Mouse (Mus musculus): ENCODE measurements around the gene Abi1. TPM values are rescaled to one million over a fixed set of nuclear protein-coding genes. Genes with fewer than 3 reads are reported as not detected.
"Not testable (repeated sequence)": the region's sequence is repeated elsewhere in the genome, so short reads cannot be mapped to it uniquely, and the experiment has no call there.

Gene Abi1
- polyA plus RNA-seq, 1 experiment = not detected

DNA sequence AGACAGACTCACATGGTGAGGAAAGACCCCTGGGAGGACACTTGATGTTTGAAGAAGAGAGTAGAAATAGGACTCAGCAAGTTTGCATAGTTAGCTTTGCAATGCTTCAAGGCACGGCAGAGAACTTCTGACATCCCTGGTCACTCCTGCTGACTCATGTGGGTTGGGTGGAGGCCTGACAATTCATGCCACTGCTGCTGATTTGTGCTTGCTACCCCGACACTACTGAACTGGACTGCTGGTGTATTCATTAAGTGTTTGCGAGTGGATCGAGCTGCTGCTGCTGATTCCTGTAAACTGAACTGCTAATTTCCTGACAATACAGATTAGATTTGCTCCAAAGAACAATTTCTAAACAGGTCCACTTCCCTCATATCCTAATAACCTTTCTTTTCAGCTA, 18.3 kb downstream of the Abi1 start:
- TF ChIP-seq POLR2A (IDR thresholded peaks at IDR 0.05; ENCODE audit: insufficient read depth, low read depth, low read length) (no peak), CTCF (IDR thresholded peaks at IDR 0.05; ENCODE audit: insufficient read depth, low read depth, low read length) (no peak)
- peaks cover 2% of the 10 kb centered on the region; the same call in 1 of the 2 replicates for H3K4me1 ChIP-seq (ENCODE audit: control insufficient read depth, insufficient read depth, low read length)
- H3K4me3 ChIP-seq (ENCODE audit: insufficient read depth, low read depth, low read length) = no peak overlapping the region
- WGBS = 13% methylated on average over 4 of the region's 4 CpGs
- peak overlapping the region; percentile 37; the same call in 1 of the 2 replicates for H3K27ac ChIP-seq (ENCODE audit: insufficient read depth, low read depth, low read length)

GRCm38 (mm10) chr2:23021320-23021719, 18.7 kb downstream of the Abi1 start:
- TF ChIP-seq POLR2A (IDR thresholded peaks at IDR 0.05; ENCODE audit: insufficient read depth, low read depth, low read length) (no peak), CTCF (IDR thresholded peaks at IDR 0.05; ENCODE audit: insufficient read depth, low read depth, low read length) (no peak)
- peaks cover 2% of the 10 kb centered on the region; the same call in 1 of the 2 replicates for H3K4me1 ChIP-seq (ENCODE audit: control insufficient read depth, insufficient read depth, low read length)
- H3K4me3 ChIP-seq (ENCODE audit: insufficient read depth, low read depth, low read length) = no peak overlapping the region
- H3K27ac ChIP-seq (ENCODE audit: insufficient read depth, low read depth, low read length) = peak overlapping the region; percentile 37; the same call in 1 of the 2 replicates
- 82% methylated on average over 4 of the region's 4 CpGs for whole genome bisulfite sequencing

DNA sequence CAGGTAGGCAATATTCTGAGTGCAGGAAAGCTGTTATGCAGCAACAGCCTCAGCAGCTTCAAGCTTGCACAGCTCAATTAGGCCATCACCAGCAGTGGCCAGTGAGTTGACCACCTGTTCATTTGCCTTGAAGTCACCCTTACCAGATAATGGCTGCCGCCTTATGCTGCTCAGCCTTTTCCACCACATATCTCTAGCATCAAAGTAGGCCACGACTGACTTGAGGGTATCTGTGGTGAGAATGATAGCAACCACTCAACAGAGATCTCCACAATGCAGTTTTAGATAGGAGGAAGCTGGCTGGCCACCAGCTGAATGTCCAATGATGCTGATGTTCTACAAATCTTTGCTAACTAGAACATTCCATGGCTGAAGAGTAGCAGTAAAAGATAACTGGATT, 20.9 kb downstream of the Abi1 start:
- Histone ChIP-seq H3K27ac (ENCODE audit: insufficient read depth, low read depth, low read length) (no peak overlapping the region), H3K4me3 (ENCODE audit: insufficient read depth, low read depth, low read length) (no peak overlapping the region), H3K4me1 (ENCODE audit: control insufficient read depth, insufficient read depth, low read length) (peaks cover 7% of the 10 kb centered on the region; the same call in 1 of the 2 replicates)
- WGBS = 94% methylated on average over 2 of the region's 2 CpGs
- TF ChIP-seq CTCF (IDR thresholded peaks at IDR 0.05; ENCODE audit: insufficient read depth, low read depth, low read length) (no peak), POLR2A (IDR thresholded peaks at IDR 0.05; ENCODE audit: insufficient read depth, low read depth, low read length) (no peak)

DNA sequence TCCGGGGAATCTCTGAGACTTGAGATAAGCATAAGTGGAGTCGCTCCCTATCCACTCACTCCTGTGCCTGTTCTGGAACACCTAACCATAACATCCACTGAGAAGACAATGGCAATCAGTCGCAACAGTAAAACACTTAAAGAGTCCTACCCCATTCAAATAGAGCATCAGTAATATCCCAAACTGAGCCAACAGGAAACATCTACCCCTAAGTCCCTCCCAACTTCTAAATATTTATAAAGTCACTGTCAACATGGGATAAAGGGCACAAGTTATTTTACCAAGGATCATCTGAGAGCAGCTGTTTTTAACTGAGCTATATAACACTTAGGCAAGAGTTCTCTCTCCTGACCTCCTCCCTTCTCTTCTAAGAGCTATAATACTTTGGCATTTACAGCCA, 23.9 kb downstream of the Abi1 start:
- peaks cover 5% of the 10 kb centered on the region; the same call in 1 of the 2 replicates for H3K4me1 ChIP-seq (ENCODE audit: control insufficient read depth, insufficient read depth, low read length)
- no peak overlapping the region for H3K4me3 ChIP-seq (ENCODE audit: insufficient read depth, low read depth, low read length)
- no peak overlapping the region for H3K27ac ChIP-seq (ENCODE audit: insufficient read depth, low read depth, low read length)
- no peak for TF ChIP-seq POLR2A (IDR thresholded peaks at IDR 0.05; ENCODE audit: insufficient read depth, low read depth, low read length)
- TF ChIP-seq CTCF (IDR thresholded peaks at IDR 0.05; ENCODE audit: insufficient read depth, low read depth, low read length) = no peak
- WGBS = 86% methylated on average over 3 of the region's 3 CpGs

DNA sequence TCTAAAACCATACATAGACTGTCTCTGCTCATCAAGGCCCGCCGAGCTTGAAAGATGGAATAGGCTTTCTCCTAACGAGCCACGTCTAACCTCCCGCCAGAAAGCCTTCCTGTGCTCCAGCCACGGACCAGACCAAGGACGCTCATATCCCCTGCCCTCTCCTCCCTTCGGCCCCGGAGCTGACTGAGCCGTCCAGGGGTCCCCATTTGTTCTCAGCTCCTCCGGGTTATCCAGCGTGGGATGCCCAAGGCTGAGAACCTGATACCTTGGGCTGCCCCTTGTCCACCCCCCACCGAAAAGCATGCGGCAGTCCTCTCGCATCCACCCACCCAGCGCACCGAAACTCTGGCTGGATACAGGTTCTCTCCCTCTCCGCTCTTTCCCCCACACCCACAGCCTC, 24.7 kb downstream of the Abi1 start:
- Histone ChIP-seq H3K4me1 (ENCODE audit: control insufficient read depth, insufficient read depth, low read length) (peaks cover 5% of the 10 kb centered on the region; the same call in 1 of the 2 replicates), H3K4me3 (ENCODE audit: insufficient read depth, low read depth, low read length) (no peak overlapping the region), H3K27ac (ENCODE audit: insufficient read depth, low read depth, low read length) (no peak overlapping the region)
- 59% methylated on average over 18 of the region's 18 CpGs for WGBS
- TF ChIP-seq CTCF (IDR thresholded peaks at IDR 0.05; ENCODE audit: insufficient read depth, low read depth, low read length) (no peak), POLR2A (IDR thresholded peaks at IDR 0.05; ENCODE audit: insufficient read depth, low read depth, low read length) (no peak)

DNA sequence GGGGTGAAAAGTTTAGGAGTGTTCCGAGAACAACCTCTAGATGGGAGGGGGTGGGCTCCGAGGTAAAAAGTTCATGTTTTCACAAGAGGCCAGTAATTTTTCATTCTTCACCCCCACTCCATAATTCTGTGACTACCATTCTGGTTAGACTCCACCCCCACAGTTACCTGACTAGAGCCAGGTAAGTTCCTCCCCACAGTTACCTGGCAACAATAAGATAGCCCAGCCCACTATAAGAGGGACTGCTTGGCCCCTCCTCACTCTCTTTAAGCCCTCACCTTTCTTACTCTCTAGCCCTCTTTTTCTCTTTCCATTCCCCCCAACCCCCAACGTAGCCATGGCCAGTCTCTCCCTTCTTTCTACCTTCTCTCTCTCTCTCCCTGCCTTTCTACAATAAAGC, 25.1 kb downstream of the Abi1 start:
- WGBS = 77% methylated on average over 3 of the region's 3 CpGs
- not testable (repeated sequence) for H3K4me3 ChIP-seq (ENCODE audit: insufficient read depth, low read depth, low read length); H3K4me1 ChIP-seq (ENCODE audit: control insufficient read depth, insufficient read depth, low read length); H3K27ac ChIP-seq (ENCODE audit: insufficient read depth, low read depth, low read length)

DNA sequence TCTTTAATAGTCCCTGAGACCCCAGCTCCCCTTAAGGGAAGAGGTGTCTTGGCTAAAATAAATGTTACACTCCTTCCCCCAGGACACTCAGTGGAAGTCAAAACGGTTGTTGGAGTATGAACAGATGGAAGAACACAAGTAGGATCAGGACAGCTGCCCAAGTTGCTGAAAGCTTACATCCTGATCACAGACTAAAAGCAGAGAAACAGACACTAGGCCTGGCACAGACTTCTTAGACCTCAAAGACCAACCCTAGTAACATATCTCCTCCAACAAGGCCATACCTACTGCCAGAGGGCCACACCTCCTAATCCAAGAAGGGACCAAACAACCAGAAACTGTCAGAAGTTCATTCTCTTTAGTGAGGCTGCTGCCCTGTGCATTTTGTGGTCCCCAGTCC, 31.8 kb downstream of the Abi1 start:
- Histone ChIP-seq H3K4me3 (ENCODE audit: insufficient read depth, low read depth, low read length) (no peak overlapping the region), H3K27ac (ENCODE audit: insufficient read depth, low read depth, low read length) (no peak overlapping the region), H3K4me1 (ENCODE audit: control insufficient read depth, insufficient read depth, low read length) (peaks cover 3% of the 10 kb centered on the region)
- 90% methylated on average over 1 of the region's 1 CpGs for WGBS
- no peak for TF ChIP-seq CTCF (IDR thresholded peaks at IDR 0.05; ENCODE audit: insufficient read depth, low read depth, low read length)
- no peak for TF ChIP-seq POLR2A (IDR thresholded peaks at IDR 0.05; ENCODE audit: insufficient read depth, low read depth, low read length)

- H3K4me3 ChIP-seq (ENCODE audit: insufficient read depth, low read depth, low read length) = no peak overlapping the region
- no peak for TF ChIP-seq CTCF (IDR thresholded peaks at IDR 0.05; ENCODE audit: insufficient read depth, low read depth, low read length)
- TF ChIP-seq POLR2A (IDR thresholded peaks at IDR 0.05; ENCODE audit: insufficient read depth, low read depth, low read length) = no peak
- 89% methylated on average over 7 of the region's 7 CpGs for WGBS
- no peak overlapping the region; the same call in 1 of the 2 replicates for H3K27ac ChIP-seq (ENCODE audit: insufficient read depth, low read depth, low read length)
- peaks cover 7% of the 10 kb centered on the region for H3K4me1 ChIP-seq (ENCODE audit: control insufficient read depth, insufficient read depth, low read length)
These were observed 32.5 kb downstream of the Abi1 start for GRCm38 (mm10) chr2:23007577-23007976.

DNA sequence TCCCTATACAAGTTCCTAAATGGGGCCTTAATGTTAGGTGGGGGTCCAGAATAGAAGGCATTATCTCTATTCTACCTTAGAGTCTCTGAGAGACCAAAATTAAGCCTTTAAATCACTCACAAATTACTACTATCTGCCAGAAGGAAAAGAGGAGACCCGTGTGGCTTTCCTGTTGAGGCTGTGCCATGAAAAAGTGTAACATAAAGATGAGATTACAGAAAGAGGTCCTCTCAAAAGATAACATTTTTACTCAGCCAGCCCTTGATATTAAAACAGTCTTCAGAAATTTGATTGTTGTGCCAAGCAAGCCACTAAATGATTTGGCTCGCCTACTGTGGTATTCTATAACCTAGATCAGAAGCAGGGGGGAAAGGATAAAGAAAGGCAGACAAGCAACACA, 32.9 kb downstream of the Abi1 start:
- TF ChIP-seq POLR2A (IDR thresholded peaks at IDR 0.05; ENCODE audit: insufficient read depth, low read depth, low read length) = no peak
- no peak for TF ChIP-seq CTCF (IDR thresholded peaks at IDR 0.05; ENCODE audit: insufficient read depth, low read depth, low read length)
- H3K27ac ChIP-seq (ENCODE audit: insufficient read depth, low read depth, low read length) = no peak overlapping the region; the same call in 1 of the 2 replicates
- peaks cover 7% of the 10 kb centered on the region for H3K4me1 ChIP-seq (ENCODE audit: control insufficient read depth, insufficient read depth, low read length)
- WGBS = 63% methylated on average over 2 of the region's 2 CpGs
- no peak overlapping the region for H3K4me3 ChIP-seq (ENCODE audit: insufficient read depth, low read depth, low read length)

GRCm38 (mm10) chr2:23006219-23006618, 33.8 kb downstream of the Abi1 start:
- 48% methylated on average over 6 of the region's 6 CpGs for WGBS
- peaks cover 7% of the 10 kb centered on the region for H3K4me1 ChIP-seq (ENCODE audit: control insufficient read depth, insufficient read depth, low read length)
- TF ChIP-seq POLR2A (IDR thresholded peaks at IDR 0.05; ENCODE audit: insufficient read depth, low read depth, low read length) (no peak), CTCF (IDR thresholded peaks at IDR 0.05; ENCODE audit: insufficient read depth, low read depth, low read length) (no peak)
- H3K27ac ChIP-seq (ENCODE audit: insufficient read depth, low read depth, low read length) = no peak overlapping the region
- no peak overlapping the region for H3K4me3 ChIP-seq (ENCODE audit: insufficient read depth, low read depth, low read length)
